Mouse (Mus musculus) MEL (cell line): ENCODE data around the gene Rps15.

Experiments
- CTCF ChIP-seq, 3 experiments: IDR thresholded peaks in 2 of 3; conservative IDR thresholded peaks in 1 of 3; 2 replicates each; pipeline ENCODE4 v1.5.1; 2011 to 2012; ENCODE audit warnings: low read length in 3 of 3, low read depth in 2 of 3, mild to moderate bottlenecking in 2 of 3, improper control_type of control experiment in 1 of 3, inconsistent platforms in 1 of 3, mixed read lengths in 1 of 3, moderate library complexity in 1 of 3; ENCODE audit not compliant: control insufficient read depth in 1 of 3, insufficient read depth in 1 of 3, poor library complexity in 1 of 3, severe bottlenecking in 1 of 3
- POLR2A ChIP-seq, 2 experiments: IDR thresholded peaks; 2 replicates each; pipeline ENCODE4 v1.6.1; 2011 to 2012; ENCODE audit warnings: low read length in 2 of 2, mild to moderate bottlenecking in 2 of 2, control low read depth in 1 of 2, improper control_type of control experiment in 1 of 2, low read depth in 1 of 2, moderate library complexity in 1 of 2; ENCODE audit not compliant: control insufficient read depth in 1 of 2, insufficient read depth in 1 of 2, poor library complexity in 1 of 2
- TCF12 ChIP-seq: IDR thresholded peaks from 2 replicates; pipeline ENCODE4 v1.6.1; 2014; ENCODE audit warnings: low read depth, mild to moderate bottlenecking, inconsistent platforms, low read length, improper control_type of control experiment, moderate library complexity
- USF1 ChIP-seq: IDR thresholded peaks from 2 replicates; pipeline ENCODE4 v1.6.1; 2014; ENCODE audit warnings: low read depth, mild to moderate bottlenecking, inconsistent platforms, low read length, improper control_type of control experiment, moderate library complexity

- peak; percentile 90 to 94 (median 94) for TF ChIP-seq CTCF (IDR thresholded peaks at IDR 0.05 in 2 of 3, conservative IDR thresholded peaks at IDR 0.05 in 1 of 3; ENCODE audit: control insufficient read depth in 1 of 3, insufficient read depth in 1 of 3, low read depth in 2 of 3, low read length in 3 of 3, poor library complexity in 1 of 3, severe bottlenecking in 1 of 3)
- no peak for TF ChIP-seq POLR2A (IDR thresholded peaks at IDR 0.05; ENCODE audit: control insufficient read depth in 1 of 2, insufficient read depth in 1 of 2, low read depth in 1 of 2, low read length in 2 of 2, poor library complexity in 1 of 2)
- peak; percentile 88 for TF ChIP-seq USF1
- no peak for TF ChIP-seq TCF12
These were observed 47.9 kb downstream of the Rps15 start for GRCm38 (mm10) chr10:80339941-80340750.
